In genomic region chr2:75762030-75762429, GRCm38 (mm10) we compare ENCODE assay signal across 29 mouse cellular contexts. TPM values are rescaled to one million over a fixed set of nuclear protein-coding genes. Genes with fewer than 3 reads are reported as not detected.
DNase-seq lines count a peak whose midpoint lies in the region; ATAC-seq and TF ChIP-seq lines count a peak whose summit lies in the region.
"Had no signal": no experiment of that assay in that cellular context is flagged by ENCODE, and none has a peak within 500 bp of the region (broad histone marks: within the 10 kb centered on the region; RNA-seq: fewer than 3 reads in every experiment).

No protein-coding gene starts in this region.

- H3K4me3 ChIP-seq in lung, postnatal 0 days (ENCODE audit: low read depth, low read length) = no peak overlapping the region
- H3K4me3 ChIP-seq: embryonic facial prominence, embryonic 12.5 days; embryonic facial prominence, embryonic 15.5 days; forebrain, embryonic 15.5 days; heart, embryonic 12.5 days; heart, embryonic 15.5 days had no signal

- ATAC-seq in frontal cortex, adult (ENCODE audit: low TSS enrichment) = peak; percentile 96
- peak; percentile 27 for ATAC-seq in lung, postnatal 0 days
- no peak for ATAC-seq in megakaryocyte progenitor cell, adult 5-6 weeks (replicated peaks; ENCODE audit: poor library complexity)
- ATAC-seq: forebrain, embryonic 15.5 days; hindbrain, postnatal 0 days; inflammation-experienced regulatory T-cells, adult 6 months; intestine, embryonic 16.5 days; Patski had no signal

- no peak for DNase-seq in frontal cortex, postnatal 25 days (ENCODE audit: low spot score in 2 of 2)
- DNase-seq in lung, postnatal 0 days (ENCODE audit: low spot score) = peak; percentile 60
- DNase-seq in lung, postnatal 10 days = no peak
- peak; percentile 46 for DNase-seq in skeletal muscle tissue, adult 2 months (ENCODE audit: low read depth, low spot score)
- DNase-seq in embryo, embryonic 9.5 days (ENCODE audit: extremely low spot score) = no peak
- DNase-seq: adrenal gland, postnatal 10 days; adrenal gland, postnatal 36 days; B cell, adult 2 months; cerebellum, adult 11-12 months; cerebellum, adult 8-10 months; cerebellum, postnatal 36 days; gastrocnemius, postnatal 14 days; heart, adult 18-20 months; heart, postnatal 10 days; heart, postnatal 4 days had no signal

- no peaks in the 10 kb centered on the region for H3K27me3 ChIP-seq in lung, postnatal 0 days (replicated peaks; ENCODE audit: insufficient read depth, low read length)
- H3K27me3 ChIP-seq: CH12.LX; embryonic facial prominence, embryonic 12.5 days; embryonic facial prominence, embryonic 15.5 days; forebrain, embryonic 15.5 days; heart, embryonic 12.5 days; heart, embryonic 15.5 days; Patski had no signal

- peak; percentile 51 for TF ChIP-seq EP300 in lung, postnatal 0 days (IDR thresholded peaks at IDR 0.05)

- H3K36me3 ChIP-seq in lung, postnatal 0 days (ENCODE audit: insufficient read depth, low read length) = no peaks in the 10 kb centered on the region
- H3K36me3 ChIP-seq: embryonic facial prominence, embryonic 12.5 days; embryonic facial prominence, embryonic 15.5 days; forebrain, embryonic 15.5 days; G1E; heart, embryonic 12.5 days; heart, embryonic 15.5 days had no signal

- peak overlapping the region; percentile 47 for H3K27ac ChIP-seq in lung, postnatal 0 days (ENCODE audit: low read length)
- H3K27ac ChIP-seq: embryonic facial prominence, embryonic 12.5 days; embryonic facial prominence, embryonic 15.5 days; forebrain, embryonic 15.5 days; heart, embryonic 15.5 days; hindbrain, embryonic 14.5 days; hindbrain, postnatal 0 days had no signal

- 56% methylated on average over 5 of the region's 5 CpGs for WGBS in lung, postnatal 0 days

- TF ChIP-seq CTCF in lung, postnatal 0 days (IDR thresholded peaks at IDR 0.05) = no peak

- no peak overlapping the region for H3K4me2 ChIP-seq in lung, postnatal 0 days (replicated peaks; ENCODE audit: low read depth, low read length)
- H3K4me2 ChIP-seq: embryonic facial prominence, embryonic 12.5 days; embryonic facial prominence, embryonic 15.5 days; forebrain, embryonic 15.5 days; heart, embryonic 12.5 days; heart, embryonic 15.5 days; hindbrain, embryonic 14.5 days had no signal

- H3K4me1 ChIP-seq in lung, postnatal 0 days (ENCODE audit: insufficient read depth, low read depth, low read length) = peaks cover 2% of the 10 kb centered on the region; the same call in 1 of the 2 replicates

- no peak overlapping the region for H3K9ac ChIP-seq in lung, postnatal 0 days (replicated peaks; ENCODE audit: low read depth)
- H3K9ac ChIP-seq: embryonic facial prominence, embryonic 12.5 days; embryonic facial prominence, embryonic 15.5 days; forebrain, embryonic 15.5 days; heart, embryonic 12.5 days; heart, embryonic 15.5 days; hindbrain, embryonic 14.5 days had no signal

- H3K9me3 ChIP-seq in lung, postnatal 0 days (ENCODE audit: low read length) = no peaks in the 10 kb centered on the region
- H3K9me3 ChIP-seq: embryonic facial prominence, embryonic 12.5 days; embryonic facial prominence, embryonic 15.5 days; forebrain, embryonic 15.5 days; G1E; heart, embryonic 12.5 days; heart, embryonic 15.5 days had no signal

RNA-seq across cellular contexts. Expression of gene Nfe2l2, which starts 57.6 kb away (rescaled TPM):
- 116 and 151 TPM in 2 replicates for polyA plus RNA-seq in lung, postnatal 0 days (2015; fragmentation: Nextera tagmentation; extraction: Ambion mirVana)
- 117 and 119 TPM in 2 replicates for total RNA-seq in megakaryocyte progenitor cell, adult 5-6 weeks (2015)
- 59.4 and 69.2 TPM in 2 replicates for total RNA-seq in megakaryocyte progenitor cell, adult 5-6 weeks (2017)

Comparison
In these comparisons a context has a peak if more than half of its experiments do, and no peak if none do; other contexts are left out.
1. DNase-seq: peak in lung, postnatal 0 days (single experiment) and skeletal muscle tissue, adult 2 months (single experiment); none in frontal cortex, postnatal 25 days (0 of 2), lung, postnatal 10 days (single experiment) and embryo, embryonic 9.5 days (single experiment).